Mouse (Mus musculus) spleen, adult 18-20 months (tissue): Measurements from ENCODE around the gene Fastkd3.
A peak's percentile ranks its signal among the peaks of the same experiment; 100 is the strongest.
"Not testable (repeated sequence)": the region's sequence is repeated elsewhere in the genome, so short reads cannot be mapped to it uniquely, and the experiment has no call there.

ENCODE experiments used
- DNase-seq, 2 experiments: peaks; one replicate each; pipeline ENCODE4 v3.0.0; 2022; ENCODE audit warnings: mixed read lengths in 2 of 2

Fastkd3 gene

GRCm38 (mm10) chr13:68581747-68582516, at the start of gene Fastkd3, which contains the start of gene Mtrr:
Fastkd3 (plus strand) TSS chr13:68582234.
Mtrr (minus strand) TSS chr13:68582149.
- DNase-seq: peak; percentile 90 to 95

GRCm38 (mm10) chr13:68553391-68553790, 28.6 kb upstream of the Fastkd3 start:
- not testable (repeated sequence) for DNase-seq

GRCm38 (mm10) chr13:68568110-68568509, 13.9 kb upstream of the Fastkd3 start:
- DNase-seq: no peak

- no peak for DNase-seq
Observed at GRCm38 (mm10) chr13:68568548-68568947, 13.5 kb upstream of the Fastkd3 start.

- peak in 1 of 2 experiments; percentile 32 for DNase-seq
Observed at GRCm38 (mm10) chr13:68569589-68570336, 12.3 kb upstream of the Fastkd3 start.

GRCm38 (mm10) chr13:68572247-68572646, 9.8 kb upstream of the Fastkd3 start:
- no peak for DNase-seq

GRCm38 (mm10) chr13:68572966-68573913, 8.8 kb upstream of the Fastkd3 start:
- no peak for DNase-seq

GRCm38 (mm10) chr13:68574398-68574797, 7.6 kb upstream of the Fastkd3 start:
- DNase-seq: no peak

- no peak for DNase-seq
Observed at GRCm38 (mm10) chr13:68577945-68578344, 4.1 kb upstream of the Fastkd3 start.

GRCm38 (mm10) chr13:68581086-68581740, 821 bp upstream of the Fastkd3 start:
- DNase-seq: no peak

GRCm38 (mm10) chr13:68582517-68582780, 415 bp downstream of the Fastkd3 start:
- DNase-seq: no peak

GRCm38 (mm10) chr13:68583961-68584360, 1.9 kb downstream of the Fastkd3 start:
- DNase-seq: no peak

- no peak for DNase-seq
Observed at GRCm38 (mm10) chr13:68585441-68585840, 3.4 kb downstream of the Fastkd3 start.

GRCm38 (mm10) chr13:68588352-68588751, 6.3 kb downstream of the Fastkd3 start:
- no peak for DNase-seq

GRCm38 (mm10) chr13:68593797-68594196, 11.8 kb downstream of the Fastkd3 start:
- DNase-seq: no peak

GRCm38 (mm10) chr13:68597199-68597598, 15.2 kb downstream of the Fastkd3 start, which contains the start of gene 1700001L19Rik:
1700001L19Rik (plus strand) TSS chr13:68597421.
- no peak for DNase-seq

- DNase-seq: no peak
Observed at GRCm38 (mm10) chr13:68597667-68598066, 15.6 kb downstream of the Fastkd3 start.

GRCm38 (mm10) chr13:68598953-68599352, 16.9 kb downstream of the Fastkd3 start:
- no peak for DNase-seq

GRCm38 (mm10) chr13:68601184-68601583, 19.1 kb downstream of the Fastkd3 start:
- no peak for DNase-seq

GRCm38 (mm10) chr13:68603085-68603484, 21.1 kb downstream of the Fastkd3 start:
- no peak for DNase-seq

GRCm38 (mm10) chr13:68605689-68606126, 23.7 kb downstream of the Fastkd3 start:
- no peak for DNase-seq
